Mouse (Mus musculus): ENCODE results near the gene Mlh3.
"Not testable (repeated sequence)": the region's sequence is repeated elsewhere in the genome, so short reads cannot be mapped to it uniquely, and the experiment has no call there.

The Mlh3 gene

GRCm38 (mm10) chr12:85270319-85270718, at the start of gene Mlh3:
TSS of gene Mlh3 (minus strand) at chr12:85270599.
- DNase-seq: peak; percentile 91

DNA sequence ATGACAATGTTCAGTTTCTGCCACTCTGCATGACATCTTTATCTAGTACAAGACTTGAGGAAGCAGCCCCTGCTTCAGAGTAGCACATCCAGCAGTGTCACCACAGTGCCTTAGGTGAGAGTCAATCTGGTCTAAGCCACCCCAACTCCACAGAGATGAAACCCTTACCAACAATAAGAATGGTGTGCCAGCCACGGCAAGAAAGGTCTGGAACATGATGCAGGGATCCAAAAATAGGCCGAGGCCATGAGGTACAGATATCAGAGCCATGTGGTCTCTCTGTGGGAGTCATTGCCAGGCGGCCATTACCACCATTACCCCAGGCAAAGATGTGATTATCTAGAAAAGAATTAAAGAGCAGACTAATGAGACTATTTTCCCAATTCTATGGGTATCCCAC, 38.3 kb upstream of the Mlh3 start:
- DNase-seq: peak; percentile 39

DNA sequence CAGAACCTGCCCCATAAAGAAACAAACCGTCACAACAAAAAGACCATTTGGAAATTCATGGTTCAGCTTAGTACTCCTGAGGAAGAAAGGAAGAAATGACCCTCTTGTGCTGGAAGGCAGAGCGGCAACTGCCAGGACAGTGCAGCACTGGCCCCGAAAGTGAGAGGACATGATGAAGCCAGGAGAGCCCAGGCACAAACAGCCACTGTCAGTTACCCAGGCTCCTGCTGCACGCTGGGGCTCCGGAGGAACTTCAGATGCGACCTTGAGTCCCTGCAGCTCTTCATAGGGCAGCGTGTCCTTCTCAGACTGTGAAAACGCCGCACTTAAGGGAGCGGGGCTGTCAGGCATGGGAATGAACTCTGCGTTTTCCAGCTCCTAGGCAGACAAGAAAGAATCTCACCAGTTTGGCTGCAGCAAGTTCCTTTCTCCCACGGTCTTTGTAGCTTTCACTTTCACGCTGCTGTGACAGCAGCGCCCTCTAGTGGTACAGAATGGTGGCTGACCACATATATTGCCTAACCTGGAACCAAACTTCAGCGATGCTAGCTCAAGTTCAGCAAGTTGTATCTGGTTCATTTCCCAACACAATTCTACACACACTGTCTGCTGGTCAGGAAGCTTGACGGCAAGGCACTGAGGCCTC, 35.0 kb upstream of the Mlh3 start:
- DNase-seq: peak; percentile 76

GRCm38 (mm10) chr12:85304725-85305124, 34.3 kb upstream of the Mlh3 start:
- no peak for DNase-seq

- no peak for DNase-seq
These were observed 32.9 kb upstream of the Mlh3 start for GRCm38 (mm10) chr12:85303256-85303655.

DNA sequence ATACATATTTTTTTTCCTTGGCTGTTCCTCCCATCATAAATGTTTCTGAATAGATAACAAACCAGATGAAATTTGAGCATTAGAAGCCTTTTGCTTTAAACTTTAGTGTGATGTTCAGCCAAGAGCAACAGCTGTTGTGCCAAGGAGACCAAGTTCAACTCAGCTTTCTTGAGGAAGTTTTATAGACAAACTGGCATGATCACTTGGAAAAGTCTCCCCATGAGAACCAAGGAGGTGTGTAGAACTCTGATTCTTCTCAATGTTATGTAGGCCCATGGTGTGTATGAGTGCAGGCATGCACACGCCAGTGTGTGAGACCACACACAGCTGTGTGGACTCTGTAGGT, 28.4 kb upstream of the Mlh3 start:
- no peak for DNase-seq

DNA sequence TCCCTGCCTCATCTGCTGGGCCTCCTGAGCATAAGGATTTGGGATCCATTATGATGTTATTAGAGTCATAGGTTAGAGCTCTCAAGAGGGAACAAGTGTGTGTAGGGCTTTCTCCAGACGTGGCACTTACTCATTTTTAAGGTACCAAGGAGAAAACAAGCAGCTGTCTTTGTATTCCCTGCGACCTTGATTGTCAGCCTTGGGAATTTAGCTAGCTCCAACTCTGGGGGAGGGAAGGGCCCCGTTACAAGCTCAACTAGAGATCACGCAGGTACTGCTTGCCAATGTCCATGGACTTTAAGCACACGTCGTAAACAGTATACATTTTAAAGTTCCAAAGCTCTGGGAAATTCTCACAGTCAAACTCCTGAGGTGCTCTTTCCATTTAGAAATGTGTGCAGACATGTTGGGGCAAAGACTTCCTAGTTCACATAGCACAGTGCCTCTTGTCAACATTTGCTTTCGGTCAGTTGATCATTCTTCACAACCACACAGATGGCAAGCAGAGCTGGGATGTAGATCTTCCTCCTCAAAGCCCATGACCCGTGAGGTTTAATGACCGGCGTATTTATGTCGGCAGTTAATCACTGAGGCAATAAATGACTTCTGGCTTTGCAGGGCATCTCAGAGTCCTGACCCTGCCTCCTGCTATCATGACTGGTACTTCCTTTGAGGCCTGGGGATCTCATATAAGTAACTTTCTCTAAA, 27.9 kb upstream of the Mlh3 start:
- DNase-seq: no peak

DNA sequence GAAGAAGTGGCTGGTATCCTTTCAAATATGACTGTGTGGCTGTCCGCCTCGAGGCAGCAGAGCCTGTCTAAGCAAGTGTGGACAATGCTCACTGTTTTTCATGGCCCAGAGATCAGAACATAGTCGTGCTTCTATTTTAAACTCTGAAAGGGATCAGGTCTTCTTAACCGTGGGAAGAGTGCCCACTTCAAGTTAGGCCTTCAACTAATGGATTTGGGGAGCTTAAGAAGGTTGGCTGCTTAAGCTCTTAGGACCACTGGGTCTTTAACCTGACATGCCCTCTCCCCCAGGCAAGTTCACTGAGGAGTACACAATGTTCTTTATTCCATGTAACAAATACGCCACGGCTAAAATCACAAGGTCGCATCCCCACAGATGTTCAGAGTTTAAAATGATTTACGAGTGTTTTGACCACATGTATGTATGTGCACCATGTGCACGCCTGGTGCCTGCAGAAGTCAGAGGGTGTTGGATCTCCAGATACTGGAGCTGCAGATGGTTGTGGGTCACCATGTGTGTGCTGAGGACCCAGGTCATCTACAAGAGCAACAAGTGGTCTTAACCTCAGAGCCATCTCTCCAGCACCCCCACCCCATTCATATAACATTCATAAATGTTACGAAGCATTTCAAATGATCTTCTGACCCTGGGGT, 27.1 kb upstream of the Mlh3 start:
- no peak for DNase-seq

GRCm38 (mm10) chr12:85296915-85297314, 26.5 kb upstream of the Mlh3 start:
- DNase-seq: no peak

GRCm38 (mm10) chr12:85295506-85295905, 25.1 kb upstream of the Mlh3 start:
- no peak for DNase-seq

DNA sequence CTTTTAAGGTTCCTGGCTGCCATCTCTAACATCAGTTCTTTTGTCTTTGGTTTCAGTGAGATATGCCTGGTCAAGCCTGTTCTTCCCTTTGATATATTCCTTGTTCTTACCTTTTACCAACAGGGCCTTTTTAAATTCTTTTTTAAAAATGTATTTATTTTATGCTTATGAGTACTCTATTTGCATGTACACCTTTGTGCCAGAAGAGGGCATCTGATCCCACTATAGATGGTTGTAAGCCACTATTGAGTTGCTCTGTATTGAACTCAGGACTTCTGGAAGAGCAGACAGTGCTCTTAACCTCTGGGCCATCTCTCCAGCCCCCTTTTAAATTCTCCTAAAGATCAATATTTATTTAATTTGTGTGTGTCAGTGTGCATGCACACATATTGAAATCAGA, 22.5 kb upstream of the Mlh3 start:
- no peak for DNase-seq

DNA sequence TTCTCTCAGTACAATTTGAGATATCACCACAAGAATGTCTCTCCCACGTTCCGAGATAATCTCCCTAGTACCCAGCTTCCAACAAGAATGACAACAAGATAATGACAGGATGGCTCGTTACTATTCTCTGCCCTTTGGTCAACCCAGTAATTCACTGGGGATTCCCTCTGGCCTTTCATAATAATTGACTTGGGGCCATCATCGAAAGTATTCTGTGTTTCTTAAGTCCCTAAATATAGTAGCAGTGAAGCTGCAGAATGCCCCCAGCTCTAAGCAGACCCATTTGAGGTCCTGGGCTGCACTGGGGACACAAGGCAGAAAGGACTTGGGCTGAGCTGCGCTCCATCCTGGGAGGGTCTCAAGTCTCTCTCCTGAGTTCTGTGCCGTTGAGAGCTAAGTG, 21.9 kb upstream of the Mlh3 start:
- DNase-seq: no peak

DNA sequence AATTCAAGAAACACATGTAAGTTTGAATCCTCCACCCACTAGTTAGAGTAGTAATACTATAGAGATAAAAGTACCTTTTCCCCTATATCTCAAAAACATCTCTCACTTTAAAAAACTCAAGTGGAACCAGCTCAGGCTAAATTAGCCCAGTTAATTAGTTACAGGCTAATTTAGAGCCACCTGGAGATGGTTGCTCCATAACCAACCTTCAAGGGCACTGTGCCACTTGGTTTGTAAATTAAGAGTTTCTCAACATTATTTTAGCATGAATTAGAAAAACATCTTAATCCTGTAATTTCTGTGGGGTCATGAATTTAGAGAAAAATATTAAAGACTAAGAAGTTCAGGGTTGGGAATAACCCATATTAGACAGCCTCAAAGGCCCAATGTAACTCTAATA, 21.1 kb upstream of the Mlh3 start:
- no peak for DNase-seq

- no peak for DNase-seq
These were observed 20.2 kb upstream of the Mlh3 start for GRCm38 (mm10) chr12:85290633-85291032.

DNA sequence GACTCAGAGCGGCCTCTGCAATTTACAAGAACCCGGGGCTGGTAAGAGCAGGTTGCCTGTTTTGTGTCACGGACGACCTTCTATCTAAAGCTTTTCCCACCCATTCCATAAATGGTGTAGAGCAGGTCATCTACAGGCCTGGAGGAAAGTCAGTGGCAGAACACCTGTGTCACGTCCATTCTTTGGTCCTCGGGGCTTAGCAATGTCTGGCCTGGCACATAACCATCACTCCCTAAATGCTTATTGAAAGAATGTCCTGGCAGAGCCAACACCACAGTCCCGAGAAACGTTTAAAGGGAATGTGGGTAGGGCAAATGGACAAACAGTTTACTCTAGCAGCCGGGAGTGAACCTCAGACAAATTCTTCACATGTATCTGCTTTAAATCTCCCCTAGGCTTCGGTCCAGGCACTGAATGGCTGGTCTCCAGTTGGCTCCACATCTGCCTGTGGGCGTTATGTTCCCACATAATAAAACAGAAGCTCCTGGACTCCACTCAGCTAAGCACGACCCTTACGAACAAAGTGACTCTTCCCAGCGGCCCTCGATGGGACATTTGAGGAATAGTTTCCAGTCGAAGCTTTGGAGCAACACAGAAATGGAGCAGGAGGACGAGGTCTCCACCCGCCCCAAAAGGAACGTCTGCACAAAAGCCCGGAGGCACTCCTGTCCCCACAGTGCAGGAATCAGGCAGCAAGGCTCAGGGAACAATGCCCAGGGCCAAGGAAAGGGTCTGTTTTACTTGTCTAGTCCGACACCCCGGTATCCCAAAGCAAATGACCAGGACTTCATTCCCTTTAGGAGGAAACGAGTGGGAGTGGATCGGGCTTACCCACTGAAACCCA, 19.0 kb upstream of the Mlh3 start:
- DNase-seq: no peak

DNA sequence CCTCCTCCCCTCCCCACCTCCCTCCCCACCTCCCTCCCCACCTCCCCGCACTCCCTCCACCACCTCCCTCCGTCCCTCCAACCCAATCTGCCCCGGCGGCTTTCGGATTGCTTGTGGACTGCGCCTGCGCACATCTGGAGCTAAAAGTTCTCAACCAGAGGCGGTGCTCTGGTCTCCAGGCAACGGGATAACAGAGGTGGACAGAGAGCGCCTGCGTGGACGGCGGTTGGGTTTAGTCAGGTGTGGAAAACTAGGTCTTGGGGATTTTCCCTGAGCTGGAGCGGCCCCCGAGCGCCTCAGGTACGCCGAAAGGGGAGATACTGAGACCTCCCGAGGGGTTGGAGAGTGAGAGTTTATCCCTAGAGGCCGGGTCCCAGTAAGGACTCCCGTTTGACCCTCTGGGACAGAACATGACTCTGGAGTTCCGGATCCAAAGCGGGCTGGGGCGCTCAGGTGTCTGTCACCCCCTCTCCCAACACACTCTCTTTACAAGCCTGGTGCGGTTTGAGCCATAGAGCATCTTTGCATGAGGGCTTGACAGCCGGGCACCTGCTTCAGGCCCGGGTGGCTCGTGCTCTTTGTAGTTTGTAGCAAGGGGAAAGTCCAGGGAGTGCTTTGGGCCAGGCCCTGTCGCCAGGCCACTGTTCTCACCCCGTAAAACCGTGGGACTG, 18.2 kb upstream of the Mlh3 start, which contains the start of gene Zc2hc1c:
Gene Zc2hc1c (plus strand): TSS at position 106 of the 671 bp plus-strand sequence.
- no peak for DNase-seq

DNA sequence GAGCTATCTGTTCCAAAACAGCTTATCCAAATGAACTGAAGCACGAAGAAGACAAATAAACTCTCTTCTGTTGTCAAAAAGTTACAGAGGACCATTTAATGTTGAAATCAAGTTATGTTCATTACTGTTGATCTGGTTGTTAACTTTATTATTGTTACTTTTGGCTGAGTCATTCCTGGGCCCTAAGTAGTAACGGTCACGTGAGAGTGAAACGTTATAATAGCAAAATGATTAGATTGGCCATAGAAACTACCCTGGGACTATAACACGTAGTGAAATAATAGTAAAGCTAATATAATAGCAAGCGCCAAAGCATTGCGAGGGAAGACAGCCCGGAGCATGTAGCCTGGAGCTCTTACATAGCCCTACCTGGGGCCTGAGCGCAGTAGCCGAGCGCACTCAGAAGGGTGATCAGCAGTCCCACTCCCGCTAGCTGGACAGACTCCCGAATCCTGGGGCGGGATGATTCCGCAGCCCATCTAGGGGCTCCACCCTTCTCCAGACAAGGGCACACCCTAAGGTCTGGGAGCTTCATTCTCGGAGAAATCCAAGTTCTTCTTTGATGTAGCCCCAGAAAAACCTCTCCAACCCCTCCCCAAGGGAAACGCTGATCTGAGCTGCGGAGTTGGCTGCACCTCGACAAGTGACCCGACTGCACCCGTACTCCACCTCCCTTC, 17.5 kb upstream of the Mlh3 start, which contains the start of gene Acyp1:
Gene Acyp1 (minus strand): TSS at position 630 of the 677 bp plus-strand sequence.
- no peak for DNase-seq

DNA sequence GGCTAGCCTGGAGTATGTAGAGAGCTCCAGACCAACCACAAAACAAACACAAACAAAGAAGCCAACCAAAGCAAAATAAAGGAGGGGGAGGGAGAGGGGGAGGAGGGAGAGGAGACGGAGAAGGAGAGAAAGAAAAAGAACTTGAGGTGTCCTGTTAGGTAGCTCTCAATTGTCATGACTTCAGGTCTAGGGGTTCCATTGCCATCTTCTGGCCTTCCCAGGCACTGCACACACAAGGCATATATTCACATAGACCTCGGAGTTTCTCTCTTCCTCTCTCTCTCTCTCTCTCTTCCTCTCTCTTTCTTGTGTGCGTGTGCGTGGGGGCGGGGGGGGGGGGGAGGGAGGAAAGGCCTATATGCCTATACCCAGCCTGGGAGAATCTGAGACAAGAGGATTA, 16.5 kb upstream of the Mlh3 start:
- no peak for DNase-seq

GRCm38 (mm10) chr12:85284996-85285395, 14.6 kb upstream of the Mlh3 start:
- DNase-seq: no peak

- no peak for DNase-seq
These were observed 13.9 kb upstream of the Mlh3 start for GRCm38 (mm10) chr12:85284331-85284730.

- not testable (repeated sequence) for DNase-seq
These were observed 11.4 kb upstream of the Mlh3 start for GRCm38 (mm10) chr12:85281756-85282155.

Measured in cerebellum, adult 11 months (tissue).